Mouse (Mus musculus) embryonic facial prominence, embryonic 13.5 days (tissue): ENCODE results near the gene Sgcd. TPM values are rescaled to one million over a fixed set of nuclear protein-coding genes. Genes with fewer than 3 reads are reported as not detected.

Source experiments
- ATAC-seq: fragments of 200-750 bp; cut with Nextera tagmentation; 2 replicates; pipeline ENCODE4 v1.8.0; 2017; ENCODE audit warnings: low read depth; ENCODE audit not compliant: insufficient number of reproducible peaks, insufficient read depth, low FRiP score, low TSS enrichment
- H3K27ac ChIP-seq: fragments of 300-500 bp; sonication (generic); 2 replicates; pipeline ENCODE4 v1.5.1; 2015; ENCODE audit warnings: moderate library complexity, mild to moderate bottlenecking, inconsistent platforms
- H3K27me3 ChIP-seq: fragments of 300-500 bp; sonication (generic); 2 replicates; pipeline ENCODE4 v1.6.1; 2015; ENCODE audit warnings: mild to moderate bottlenecking, inconsistent platforms
- H3K36me3 ChIP-seq: fragments of 300-500 bp; sonication (generic); 2 replicates; pipeline ENCODE4 v1.6.1; 2015; ENCODE audit warnings: mild to moderate bottlenecking, inconsistent platforms
- H3K4me1 ChIP-seq: fragments of 300-500 bp; sonication (generic); 2 replicates; pipeline ENCODE4 v1.6.1; 2015; ENCODE audit warnings: inconsistent platforms
- H3K4me2 ChIP-seq: fragments of 300-500 bp; sonication (generic); 2 replicates; pipeline ENCODE4 v1.6.1; 2015; ENCODE audit warnings: moderate library complexity, mild to moderate bottlenecking, inconsistent platforms
- H3K4me3 ChIP-seq: fragments of 300-500 bp; sonication (generic); 2 replicates; pipeline ENCODE4 v1.5.1; 2015; ENCODE audit warnings: mild to moderate bottlenecking, inconsistent platforms
- H3K9ac ChIP-seq: fragments of 300-500 bp; sonication (generic); 2 replicates; pipeline ENCODE4 v1.6.1; 2015; ENCODE audit warnings: mild to moderate bottlenecking, inconsistent platforms
- H3K9me3 ChIP-seq: fragments of 300-500 bp; sonication (generic); 2 replicates; pipeline ENCODE4 v1.6.1; 2016; ENCODE audit warnings: inconsistent platforms
- WGBS: fragments of 180-500 bp; shearing (Covaris S2); methylation state at CpG from one replicate; pipeline ENCODE4 v1.1.7; 2015; ENCODE audit warnings: mixed read lengths; 5-methylcytosine and 5-hydroxymethylcytosine counted together
- polyA plus RNA-seq: library from polyadenylated mRNA; unstranded; fragments of >200 nt; fragmentation: Nextera tagmentation; extraction: Ambion mirVana; gene quantifications from 2 replicates; pipeline ENCODE4 v1.2.1, GENCODE M21; 2015

Gene Sgcd
- polyA plus RNA-seq, 1 experiment from 2014 or later, result 11.4 TPM

DNA sequence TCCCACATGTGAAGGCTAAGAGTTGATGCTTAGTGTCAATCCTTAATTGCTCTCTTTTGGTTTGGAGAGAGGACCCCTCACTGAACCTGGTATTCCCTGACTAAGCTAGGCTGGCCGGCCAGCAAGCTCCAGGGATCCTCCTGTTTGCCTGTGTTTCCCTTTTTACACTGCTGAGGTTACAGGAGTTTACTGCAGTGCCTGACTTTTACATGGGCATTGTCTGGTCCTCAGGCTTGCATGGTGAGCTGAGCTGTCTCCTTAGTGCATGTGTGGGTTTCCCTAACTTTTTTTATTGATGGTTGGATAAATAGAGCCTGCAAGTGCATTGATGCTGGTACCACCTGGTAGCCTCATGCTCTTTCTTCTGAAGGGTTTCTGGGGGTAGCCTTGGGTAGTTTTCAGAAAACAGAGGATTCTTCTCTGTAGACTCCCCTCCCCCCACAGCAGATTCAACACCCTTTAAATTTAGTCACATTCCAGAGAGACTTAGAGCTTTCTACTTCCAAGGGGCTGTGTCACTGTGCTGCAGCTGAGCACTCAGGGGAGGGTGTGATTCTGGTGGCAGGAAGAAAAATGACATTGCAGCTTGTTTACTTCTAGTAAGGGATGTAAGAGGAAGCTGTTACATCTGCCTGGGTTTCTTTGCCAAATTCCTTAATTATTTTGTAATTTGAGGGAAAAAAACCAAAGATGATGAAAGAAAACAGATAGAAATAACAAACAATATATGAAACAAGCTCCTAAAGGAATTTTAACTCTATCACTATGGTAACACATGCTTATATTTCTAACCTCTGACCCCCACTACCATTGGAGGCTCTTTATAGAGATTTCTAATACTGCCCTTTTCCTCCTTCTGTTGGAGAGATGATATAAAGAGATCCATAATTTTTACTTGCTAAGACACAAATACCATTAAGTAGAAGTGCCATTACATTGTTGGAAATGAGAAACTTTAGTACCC lies 831.8 kb downstream of the Sgcd start:
- no peak overlapping the region for H3K4me2 ChIP-seq
- no peak for ATAC-seq
- WGBS, result 38% methylated on average over 1 of the region's 1 CpGs
- no peak overlapping the region for H3K9ac ChIP-seq
- H3K4me1 ChIP-seq, result no peaks in the 10 kb centered on the region
- H3K9me3 ChIP-seq, result no peaks in the 10 kb centered on the region
- no peaks in the 10 kb centered on the region for H3K27me3 ChIP-seq
- H3K4me3 ChIP-seq, result no peak overlapping the region
- H3K36me3 ChIP-seq, result no peaks in the 10 kb centered on the region
- no peak overlapping the region for H3K27ac ChIP-seq

- Histone ChIP-seq H3K9me3 (no peaks in the 10 kb centered on the region), H3K27ac (no peak overlapping the region), H3K4me2 (no peak overlapping the region), H3K27me3 (no peaks in the 10 kb centered on the region), H3K9ac (no peak overlapping the region), H3K4me1 (no peaks in the 10 kb centered on the region), H3K36me3 (no peaks in the 10 kb centered on the region), H3K4me3 (no peak overlapping the region)
- ATAC-seq, result no peak
- 80% methylated on average over 5 of the region's 5 CpGs for WGBS
Measured at GRCm38 (mm10) chr11:47154837-47155430, 833.8 kb downstream of the Sgcd start.

- Histone ChIP-seq H3K27ac (no peak overlapping the region), H3K36me3 (no peaks in the 10 kb centered on the region), H3K4me3 (no peak overlapping the region), H3K4me2 (no peak overlapping the region), H3K27me3 (no peaks in the 10 kb centered on the region), H3K9me3 (no peaks in the 10 kb centered on the region), H3K9ac (no peak overlapping the region), H3K4me1 (no peaks in the 10 kb centered on the region)
- WGBS, result 81% methylated on average over 9 of the region's 9 CpGs
- ATAC-seq, result no peak
Measured at GRCm38 (mm10) chr11:47149607-47150006, 839.2 kb downstream of the Sgcd start.

DNA sequence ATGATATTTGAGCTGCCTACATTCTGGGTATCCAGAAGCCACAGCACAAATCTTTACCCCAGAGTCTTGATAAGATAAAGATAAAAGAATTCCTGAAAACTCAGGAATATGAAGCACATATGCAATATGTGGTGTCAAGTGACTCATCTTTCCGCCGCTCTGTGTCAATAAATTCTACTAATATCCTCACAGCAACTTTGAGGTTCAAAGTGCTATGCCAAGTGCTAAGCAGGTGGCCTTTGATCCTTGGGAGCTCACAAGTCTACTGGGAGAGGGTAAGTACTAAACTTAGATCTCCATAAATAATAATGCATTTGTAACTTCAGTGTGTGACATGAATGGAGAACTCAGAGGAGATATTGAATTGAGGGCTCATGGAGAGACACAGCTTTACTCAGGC lies 848.9 kb downstream of the Sgcd start:
- H3K4me2 ChIP-seq, result no peak overlapping the region
- ATAC-seq, result no peak
- 91% methylated on average over 2 of the region's 2 CpGs for WGBS

GRCm38 (mm10) chr11:47139271-47139670 lies 849.5 kb downstream of the Sgcd start:
- Histone ChIP-seq H3K27ac (no peak overlapping the region), H3K27me3 (no peaks in the 10 kb centered on the region), H3K9ac (no peak overlapping the region), H3K36me3 (no peaks in the 10 kb centered on the region), H3K4me3 (no peak overlapping the region), H3K4me2 (no peak overlapping the region), H3K9me3 (no peaks in the 10 kb centered on the region), H3K4me1 (no peaks in the 10 kb centered on the region)
- no peak for ATAC-seq
- WGBS, result 77% methylated on average over 1 of the region's 1 CpGs

More for the DNA sequence above, 848.9 kb downstream of the Sgcd start:
- Histone ChIP-seq H3K9ac (no peak overlapping the region), H3K27me3 (no peaks in the 10 kb centered on the region), H3K27ac (no peak overlapping the region), H3K36me3 (no peaks in the 10 kb centered on the region), H3K4me1 (no peaks in the 10 kb centered on the region), H3K4me3 (no peak overlapping the region), H3K9me3 (no peaks in the 10 kb centered on the region)

DNA sequence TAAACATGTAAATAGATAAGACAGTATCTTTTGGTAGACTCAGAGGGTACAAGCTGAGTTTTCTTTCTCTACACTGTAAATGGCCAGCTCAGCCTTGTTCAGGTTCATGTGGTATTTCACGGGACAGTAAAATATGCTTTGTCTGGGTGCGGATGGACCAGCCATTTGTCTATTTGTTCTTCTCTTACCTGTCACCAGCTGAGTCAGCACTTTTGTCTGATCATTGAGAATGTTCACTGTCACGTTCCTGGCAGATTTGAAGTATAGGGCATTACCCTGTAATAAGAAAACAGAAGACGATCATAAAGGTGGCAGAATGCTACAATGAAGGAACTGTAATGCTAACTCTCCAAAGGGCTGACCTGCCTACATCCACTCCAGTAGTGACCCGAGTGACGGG lies 856.4 kb downstream of the Sgcd start:
- Histone ChIP-seq H3K4me1 (no peaks in the 10 kb centered on the region), H3K4me2 (no peak overlapping the region), H3K4me3 (no peak overlapping the region), H3K9me3 (no peaks in the 10 kb centered on the region), H3K27me3 (no peaks in the 10 kb centered on the region), H3K9ac (no peak overlapping the region), H3K27ac (no peak overlapping the region), H3K36me3 (no peaks in the 10 kb centered on the region)
- ATAC-seq, result no peak
- WGBS, result 91% methylated on average over 6 of the region's 6 CpGs

DNA sequence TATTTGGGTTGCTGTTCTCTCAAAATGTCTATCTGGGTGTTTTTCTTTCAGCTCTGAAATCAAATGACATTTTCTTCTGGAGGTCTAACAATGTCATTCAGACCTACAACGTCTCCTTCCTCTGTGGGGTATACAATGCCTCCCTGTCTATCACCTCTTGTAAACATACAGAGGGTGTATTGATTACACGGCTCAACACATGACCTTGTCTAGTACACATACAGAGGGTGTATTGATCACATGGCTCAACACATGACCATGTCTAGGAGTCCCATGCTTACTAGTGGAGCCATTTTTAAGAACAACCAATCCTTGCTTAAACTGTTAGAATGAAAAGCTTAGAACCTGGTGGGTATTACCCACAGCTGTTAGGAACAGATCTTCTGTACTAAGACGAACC lies 858.3 kb downstream of the Sgcd start:
- 70% methylated on average over 3 of the region's 3 CpGs for WGBS
- Histone ChIP-seq H3K9me3 (no peaks in the 10 kb centered on the region), H3K27me3 (no peaks in the 10 kb centered on the region), H3K36me3 (no peaks in the 10 kb centered on the region), H3K4me3 (no peak overlapping the region), H3K27ac (no peak overlapping the region), H3K9ac (no peak overlapping the region), H3K4me1 (peaks cover 4% of the 10 kb centered on the region; the same call in 1 of the 2 replicates), H3K4me2 (no peak overlapping the region)
- ATAC-seq, result no peak

DNA sequence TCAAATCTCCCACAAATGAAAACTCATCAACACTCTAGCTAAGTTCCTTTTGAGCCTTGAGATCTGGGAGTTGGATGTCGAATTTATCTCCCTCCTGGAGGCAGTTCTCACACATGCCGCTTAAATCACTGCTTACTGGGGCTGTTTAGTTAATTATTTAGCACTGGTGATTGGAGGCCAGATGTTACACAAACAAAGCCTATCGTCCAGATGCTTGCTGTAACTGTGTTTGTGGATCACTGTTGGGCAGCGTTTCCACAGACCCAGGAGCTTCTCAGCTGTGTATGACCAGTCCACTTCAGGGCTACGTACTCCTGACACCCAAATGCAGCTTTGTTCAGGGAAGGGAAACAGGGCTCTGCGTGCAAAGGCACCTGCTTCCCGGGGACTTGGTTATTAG lies 858.8 kb downstream of the Sgcd start:
- Histone ChIP-seq H3K27ac (no peak overlapping the region), H3K9me3 (no peaks in the 10 kb centered on the region), H3K4me2 (no peak overlapping the region), H3K4me1 (peaks cover 4% of the 10 kb centered on the region; the same call in 1 of the 2 replicates), H3K36me3 (no peaks in the 10 kb centered on the region), H3K4me3 (no peak overlapping the region), H3K9ac (no peak overlapping the region), H3K27me3 (no peaks in the 10 kb centered on the region)
- WGBS, result 66% methylated on average over 7 of the region's 7 CpGs
- ATAC-seq, result no peak

DNA sequence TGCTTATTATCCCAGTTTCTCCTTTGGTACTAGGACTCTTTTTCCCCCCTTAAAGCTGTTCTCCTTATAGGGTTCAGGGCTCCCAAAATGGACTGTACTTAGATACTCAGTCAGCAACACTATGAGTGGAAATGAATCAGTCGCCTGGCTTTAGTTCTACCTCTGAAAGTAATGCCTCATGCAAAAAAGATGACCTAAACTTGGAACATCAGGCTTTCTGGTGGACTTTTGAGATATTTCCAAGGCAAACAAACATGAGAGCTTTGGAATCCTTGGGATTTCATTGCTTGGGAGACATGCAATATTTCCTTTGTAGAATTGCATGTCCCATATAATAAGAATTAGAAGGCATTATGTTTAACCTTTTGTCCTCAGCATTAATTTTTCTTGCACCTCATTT lies 859.6 kb downstream of the Sgcd start:
- Histone ChIP-seq H3K9ac (no peak overlapping the region), H3K9me3 (no peaks in the 10 kb centered on the region), H3K4me1 (peaks cover 4% of the 10 kb centered on the region; the same call in 1 of the 2 replicates), H3K4me2 (no peak overlapping the region), H3K4me3 (no peak overlapping the region), H3K27ac (no peak overlapping the region), H3K27me3 (no peaks in the 10 kb centered on the region), H3K36me3 (no peaks in the 10 kb centered on the region)
- WGBS, result 83% methylated on average over 1 of the region's 1 CpGs
- no peak for ATAC-seq

DNA sequence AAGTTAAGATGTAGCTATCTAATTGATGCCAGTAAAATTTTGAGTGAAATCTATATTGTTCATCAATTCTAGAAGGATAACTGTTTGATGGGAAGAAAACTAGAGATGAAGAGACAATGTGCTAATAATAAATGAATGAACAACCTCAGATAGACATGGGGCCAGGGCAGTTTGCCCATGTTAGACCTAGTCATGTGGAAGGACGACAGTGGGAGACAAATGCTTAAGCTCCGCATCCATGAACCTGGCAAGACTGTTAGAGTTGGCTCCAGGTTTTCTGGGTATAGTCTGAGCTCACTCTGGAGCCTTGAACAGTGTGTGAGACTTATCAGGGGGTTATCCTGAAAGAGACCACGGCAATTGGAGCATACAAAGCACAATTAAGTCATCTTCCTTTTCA lies 860.4 kb downstream of the Sgcd start:
- WGBS, result 87% methylated on average over 3 of the region's 3 CpGs
- no peak for ATAC-seq

DNA sequence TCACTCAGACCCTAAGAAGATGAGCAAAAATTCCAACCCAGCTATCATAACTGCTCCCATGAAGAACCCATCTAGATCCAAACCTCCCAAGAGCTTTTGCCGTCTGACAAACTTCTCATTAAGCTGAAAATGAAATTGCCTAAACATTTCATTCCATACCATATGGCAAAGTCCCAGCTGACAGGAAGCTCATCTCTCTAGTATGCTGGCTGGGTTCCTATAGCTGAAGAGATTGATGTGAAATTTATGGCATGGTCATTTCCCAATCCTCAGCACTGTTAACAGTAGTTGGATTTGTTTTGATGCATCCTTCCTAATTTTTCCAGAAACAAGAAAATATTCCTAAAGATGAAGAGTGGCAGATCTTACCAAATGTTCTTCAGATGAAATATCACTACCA lies 867.9 kb downstream of the Sgcd start:
- WGBS, result 81% methylated on average over 1 of the region's 1 CpGs
- no peaks in the 10 kb centered on the region for H3K36me3 ChIP-seq
- no peaks in the 10 kb centered on the region for H3K27me3 ChIP-seq
- no peak for ATAC-seq
- H3K4me1 ChIP-seq, result peaks cover 4% of the 10 kb centered on the region; the same call in 1 of the 2 replicates
- no peak overlapping the region for H3K27ac ChIP-seq
- H3K4me2 ChIP-seq, result no peak overlapping the region
- H3K9ac ChIP-seq, result no peak overlapping the region
- no peaks in the 10 kb centered on the region for H3K9me3 ChIP-seq
- H3K4me3 ChIP-seq, result no peak overlapping the region

More for the DNA sequence above, 860.4 kb downstream of the Sgcd start:
- Histone ChIP-seq H3K9me3 (no peaks in the 10 kb centered on the region), H3K36me3 (no peaks in the 10 kb centered on the region), H3K4me2 (no peak overlapping the region), H3K4me1 (peaks cover 4% of the 10 kb centered on the region; the same call in 1 of the 2 replicates), H3K27me3 (no peaks in the 10 kb centered on the region), H3K4me3 (no peak overlapping the region), H3K9ac (no peak overlapping the region), H3K27ac (no peak overlapping the region)

DNA sequence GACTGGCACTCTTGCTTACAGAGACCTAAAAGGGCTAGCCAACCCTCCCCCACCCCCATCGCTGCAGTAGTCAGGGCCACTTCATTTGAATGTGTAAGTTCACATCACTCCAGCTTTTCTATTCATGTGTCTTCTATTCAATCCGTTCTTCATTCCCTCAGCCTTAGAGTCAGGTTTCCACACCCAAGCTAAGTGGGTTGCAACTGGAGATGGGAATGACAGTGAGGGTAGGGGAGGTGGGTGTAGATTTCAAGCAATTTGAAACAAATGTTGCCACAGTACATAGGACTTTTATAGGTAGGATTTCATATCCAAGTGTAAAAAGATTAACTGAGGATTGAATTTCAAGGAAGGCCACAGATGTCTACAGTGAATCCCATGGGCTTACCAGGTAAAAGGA lies 870.9 kb downstream of the Sgcd start:
- no peak for ATAC-seq
- no peak overlapping the region for H3K4me3 ChIP-seq
- H3K4me2 ChIP-seq, result no peak overlapping the region
- no peaks in the 10 kb centered on the region for H3K9me3 ChIP-seq
- 22% methylated on average over 2 of the region's 2 CpGs for WGBS
- H3K4me1 ChIP-seq, result peaks cover 14% of the 10 kb centered on the region
- H3K36me3 ChIP-seq, result no peaks in the 10 kb centered on the region
- H3K9ac ChIP-seq, result no peak overlapping the region
- H3K27me3 ChIP-seq, result no peaks in the 10 kb centered on the region
- H3K27ac ChIP-seq, result no peak overlapping the region
